Mouse (Mus musculus): ENCODE measurements around the gene Ift43.

Ift43 gene

DNA sequence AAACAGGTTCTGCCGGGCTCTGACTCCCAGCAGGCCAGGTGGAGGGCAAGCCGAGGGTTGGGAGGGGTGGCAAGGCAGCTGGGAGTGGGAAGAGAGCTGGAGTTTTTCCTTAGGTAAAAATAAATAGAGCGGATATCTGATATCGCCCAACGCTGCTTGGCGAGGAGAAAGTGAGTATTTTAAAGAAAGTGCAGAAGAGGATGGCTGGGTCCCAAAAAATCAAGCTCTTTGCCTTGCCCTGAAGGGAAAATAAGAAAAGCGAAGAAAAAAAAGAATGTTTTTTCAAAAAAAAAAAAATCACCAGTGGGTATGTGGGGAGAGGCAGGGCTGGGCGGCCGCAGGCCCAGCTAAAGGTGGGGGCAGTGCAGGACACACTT is 4.2 kb upstream of the Ift43 start:
- DNase-seq (ENCODE audit: inconsistent age in 2 of 2, low spot score in 1 of 2) = no peak

DNA sequence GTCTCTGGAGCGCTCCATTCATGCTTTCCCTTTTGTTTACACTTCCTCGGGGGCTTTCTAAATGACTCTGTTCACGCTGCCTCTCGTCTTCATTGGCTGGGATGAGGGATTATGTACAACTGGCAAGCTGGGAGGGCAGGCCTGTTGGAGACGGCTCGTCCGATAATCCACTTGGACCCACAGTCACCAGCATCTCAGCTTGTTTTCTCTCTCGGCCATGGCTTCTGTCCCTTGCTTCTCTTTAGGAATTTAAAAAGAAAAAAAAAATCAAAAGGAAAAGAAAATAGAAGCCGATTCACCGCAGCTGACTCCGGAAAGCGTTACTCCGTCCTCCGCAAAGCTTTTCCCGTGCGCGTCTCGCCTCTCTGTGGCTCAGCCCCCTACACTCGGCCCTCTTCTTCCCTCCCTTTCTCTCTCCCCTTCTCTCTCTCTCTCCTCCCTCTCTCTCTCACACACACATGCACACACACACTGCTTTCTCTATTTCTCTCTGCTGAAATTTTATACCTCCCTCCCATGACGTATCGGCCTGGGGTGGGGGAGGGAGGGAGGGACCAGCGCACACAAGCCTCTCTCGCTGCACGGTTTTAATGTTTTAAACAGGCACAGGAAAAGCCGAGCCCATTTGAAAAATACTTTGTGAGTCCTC is 3.7 kb upstream of the Ift43 start, which contains the start of gene Tgfb3:
TSS of gene Tgfb3 (minus strand) at position 489 of the 649 bp plus-strand sequence.
- DNase-seq (ENCODE audit: inconsistent age in 2 of 2, low spot score in 1 of 2) = peak; percentile 61 to 89

DNA sequence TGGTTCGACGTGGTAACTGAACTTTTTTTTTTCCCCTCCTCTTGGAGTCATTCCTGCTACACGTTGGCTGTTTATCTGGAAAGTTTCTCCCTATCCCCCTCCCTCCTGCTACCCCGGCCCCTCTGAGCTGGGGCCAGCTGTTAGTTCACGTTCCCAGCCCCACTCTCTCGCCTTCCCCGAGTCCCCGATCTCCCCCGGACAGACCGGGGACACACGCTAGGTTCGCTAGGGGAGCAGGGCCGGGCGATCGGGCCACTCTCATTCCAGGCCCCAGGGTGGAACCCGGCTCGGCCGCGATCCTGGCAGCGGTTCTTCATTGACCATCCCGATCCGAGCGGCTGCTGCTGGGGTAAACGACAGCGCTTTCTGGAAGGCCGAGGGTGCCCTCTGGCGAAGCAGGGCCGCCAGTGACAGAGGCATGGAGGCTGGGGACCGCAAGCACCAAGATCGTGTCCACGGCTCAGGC is 3.1 kb upstream of the Ift43 start:
- peak; percentile 94 to 98 for DNase-seq (ENCODE audit: inconsistent age in 2 of 2, low spot score in 1 of 2)

DNA sequence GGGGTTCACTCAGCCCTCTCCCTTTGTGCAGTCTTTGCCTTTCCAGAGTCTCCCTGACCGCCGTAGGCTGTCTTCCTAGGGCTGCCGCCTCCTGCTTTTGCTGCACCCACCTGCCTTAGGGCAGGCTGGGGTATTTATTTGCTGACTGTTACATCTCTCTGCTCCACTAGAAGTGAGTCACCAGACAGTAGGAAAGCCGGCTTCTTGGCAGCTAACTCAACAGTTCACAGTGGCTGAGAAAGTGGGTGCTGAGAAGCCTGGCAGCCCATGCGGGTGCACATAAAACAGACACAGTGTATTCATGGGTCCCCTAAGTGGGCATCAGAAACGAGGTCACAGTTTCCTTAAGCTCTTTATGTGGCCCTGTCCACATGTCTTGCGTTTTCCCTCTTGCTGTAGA is 3.5 kb downstream of the Ift43 start:
- DNase-seq (ENCODE audit: inconsistent age in 2 of 2, low spot score in 1 of 2) = no peak

DNA sequence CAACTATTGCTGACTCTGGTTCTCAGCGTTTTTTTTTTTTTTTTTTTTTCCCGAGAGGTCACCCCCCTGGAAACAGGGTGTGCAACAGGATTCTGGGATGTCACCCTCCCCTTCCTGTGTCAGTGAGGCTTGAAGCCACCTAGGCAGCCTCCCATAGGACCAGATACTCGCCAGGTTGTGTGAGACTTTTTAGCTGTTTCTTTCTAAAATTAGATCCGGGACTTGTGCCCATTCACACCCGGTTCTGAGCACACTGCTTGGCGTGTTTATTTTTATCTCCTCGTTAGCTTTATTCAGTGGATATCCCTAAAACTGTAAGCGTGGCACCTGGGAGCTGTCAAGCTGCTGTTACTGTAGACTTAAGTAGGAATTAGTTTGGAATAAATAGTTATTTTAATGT is 4.2 kb downstream of the Ift43 start:
- no peak for DNase-seq (ENCODE audit: inconsistent age in 2 of 2, low spot score in 1 of 2)

DNA sequence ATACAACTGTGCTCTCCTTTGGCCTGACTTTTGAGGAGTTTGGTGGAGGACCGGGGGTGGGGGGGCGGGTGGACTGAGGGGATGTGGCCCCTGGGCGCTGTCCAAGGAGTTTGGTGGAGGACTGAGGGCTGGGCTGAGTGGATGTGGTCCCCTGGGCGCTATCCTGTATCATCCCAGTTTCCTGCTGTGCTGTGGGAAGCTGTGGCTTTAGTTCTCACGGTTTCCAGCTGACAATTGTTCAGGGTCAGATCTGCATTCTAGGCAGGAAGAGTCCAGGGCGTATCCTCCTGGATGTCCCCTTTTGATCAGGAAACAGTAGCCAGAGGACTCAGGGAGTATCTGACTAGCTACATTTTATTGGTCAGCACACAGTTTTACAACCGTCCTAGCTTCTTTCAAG is 5.7 kb downstream of the Ift43 start:
- DNase-seq (ENCODE audit: inconsistent age in 2 of 2, low spot score in 1 of 2) = peak in 1 of 2 experiments; percentile 54

DNA sequence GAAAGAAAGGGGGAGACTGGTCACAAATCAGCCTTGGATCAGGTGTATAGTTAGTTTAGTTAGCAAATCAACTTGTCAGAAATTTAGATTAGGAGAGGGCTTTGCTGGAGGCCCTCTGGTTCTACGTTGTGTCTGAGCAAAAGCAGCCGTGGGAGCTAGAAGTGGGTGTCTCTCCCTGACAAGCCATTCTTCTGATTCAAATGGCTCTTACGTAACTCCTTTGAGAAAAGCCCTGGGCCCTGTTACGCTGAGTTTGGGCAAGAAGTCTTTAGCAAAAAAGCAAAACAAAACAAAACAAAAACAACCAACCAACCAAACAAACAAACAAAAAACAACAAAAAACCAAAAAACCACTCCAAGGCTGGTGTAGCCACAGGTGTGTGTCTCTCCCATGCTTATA is 8.4 kb downstream of the Ift43 start:
- DNase-seq (ENCODE audit: inconsistent age in 2 of 2, low spot score in 1 of 2) = no peak

DNA sequence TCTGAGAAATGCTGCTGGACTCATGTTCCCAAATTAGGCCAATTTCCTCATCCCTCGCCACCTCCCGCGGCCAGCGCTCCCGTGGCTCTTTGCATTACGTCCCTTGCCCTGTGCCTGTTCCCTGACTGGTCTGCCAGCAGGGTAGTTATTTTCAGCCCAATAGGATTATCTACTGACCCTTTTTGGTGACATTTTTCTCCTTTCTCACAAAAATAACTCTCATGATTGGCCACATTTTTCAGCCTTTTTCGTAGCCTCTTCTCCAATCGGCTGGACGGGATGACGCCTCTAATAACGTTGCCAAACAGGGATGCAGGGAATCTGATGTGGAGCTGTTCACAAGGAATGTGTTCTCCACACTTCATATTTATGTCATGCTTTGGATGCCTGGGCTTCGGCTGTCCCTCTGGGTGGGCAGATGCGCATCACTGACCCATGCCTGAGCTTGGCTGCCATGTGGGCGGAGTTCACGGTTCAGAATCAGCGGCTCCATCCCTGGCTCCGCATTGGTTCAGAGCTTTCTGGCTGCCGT is 9.3 kb downstream of the Ift43 start:
- no peak for DNase-seq (ENCODE audit: inconsistent age in 2 of 2, low spot score in 1 of 2)

DNA sequence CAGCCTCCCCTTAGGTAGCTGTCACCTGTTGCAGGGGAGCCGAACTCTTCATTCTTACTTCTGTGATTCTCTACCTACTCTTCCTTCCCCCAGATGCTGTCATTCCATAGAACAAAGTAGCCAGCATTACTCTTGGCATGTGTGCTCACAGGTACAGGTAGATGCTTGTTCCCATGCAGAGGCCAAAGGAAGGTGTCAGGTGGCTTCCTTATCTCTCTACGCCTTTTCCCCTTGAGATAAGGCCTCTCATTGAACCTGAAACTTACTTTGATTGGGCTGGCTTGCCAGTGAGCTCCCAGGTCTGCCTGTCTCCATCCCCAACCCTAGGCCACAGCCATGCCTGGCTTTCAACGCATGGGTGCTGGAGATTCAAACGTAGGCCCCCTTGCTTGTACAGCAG is 11.7 kb downstream of the Ift43 start:
- DNase-seq (ENCODE audit: inconsistent age in 2 of 2, low spot score in 1 of 2) = no peak

DNA sequence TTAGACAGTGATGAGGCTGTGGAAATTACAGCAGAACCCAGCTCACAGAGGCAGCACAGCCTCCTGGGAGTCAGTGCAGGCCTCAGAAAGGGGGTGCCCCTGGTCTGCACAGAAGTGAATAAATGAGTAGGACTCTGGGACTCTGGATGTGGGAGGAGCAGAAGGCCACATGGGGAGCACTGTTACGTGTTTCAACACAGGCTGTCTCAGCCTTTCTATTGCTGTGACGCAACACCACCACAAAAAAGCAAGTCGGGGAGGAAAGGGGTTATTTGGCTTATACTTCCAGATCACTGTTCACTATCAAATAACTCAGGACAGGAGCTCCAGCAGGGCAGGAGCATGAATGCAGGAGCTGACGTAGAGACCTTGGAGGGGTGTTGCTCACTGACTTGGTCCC is 13.5 kb downstream of the Ift43 start:
- no peak for DNase-seq (ENCODE audit: inconsistent age in 2 of 2, low spot score in 1 of 2)

DNA sequence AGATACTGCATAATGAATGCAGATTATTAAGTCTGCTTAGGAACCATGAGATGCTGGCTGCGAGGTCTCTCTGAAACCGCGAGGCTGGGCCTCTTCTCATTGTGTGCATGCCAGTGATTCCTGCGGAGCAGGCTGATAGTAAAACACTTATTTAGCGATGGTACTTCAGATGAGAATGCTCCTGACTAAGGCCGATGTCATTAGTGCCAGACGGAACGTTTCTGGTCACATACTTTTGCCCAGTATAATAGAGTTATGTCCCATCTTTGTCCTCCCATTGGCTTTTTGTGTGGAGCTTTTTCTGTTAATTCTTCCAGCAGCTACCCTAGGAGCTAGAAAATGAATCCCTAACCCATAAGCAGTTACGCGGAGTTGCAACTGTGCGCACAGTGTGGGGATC is 15.4 kb downstream of the Ift43 start:
- no peak for DNase-seq (ENCODE audit: inconsistent age in 2 of 2, low spot score in 1 of 2)

DNA sequence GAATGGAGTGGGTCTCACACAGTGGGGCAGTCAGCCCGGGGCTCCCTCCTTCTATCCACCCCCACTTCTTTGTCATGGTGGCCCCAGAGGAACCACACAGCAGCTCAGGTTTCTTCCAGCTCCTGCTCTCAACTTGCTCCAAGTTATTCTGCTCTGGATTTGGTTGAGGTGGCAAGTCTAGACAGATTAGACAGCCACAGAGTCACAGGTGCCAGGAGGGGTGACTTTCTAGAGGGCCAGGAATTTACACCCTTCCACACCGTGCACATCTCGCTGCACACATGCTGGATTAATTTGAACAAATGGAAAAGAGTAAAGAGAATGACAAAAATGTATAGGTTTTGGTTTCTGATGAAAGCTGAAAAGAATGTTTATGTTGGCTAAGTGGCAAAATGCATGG is 18.4 kb downstream of the Ift43 start:
- DNase-seq (ENCODE audit: inconsistent age in 2 of 2, low spot score in 1 of 2) = no peak

DNA sequence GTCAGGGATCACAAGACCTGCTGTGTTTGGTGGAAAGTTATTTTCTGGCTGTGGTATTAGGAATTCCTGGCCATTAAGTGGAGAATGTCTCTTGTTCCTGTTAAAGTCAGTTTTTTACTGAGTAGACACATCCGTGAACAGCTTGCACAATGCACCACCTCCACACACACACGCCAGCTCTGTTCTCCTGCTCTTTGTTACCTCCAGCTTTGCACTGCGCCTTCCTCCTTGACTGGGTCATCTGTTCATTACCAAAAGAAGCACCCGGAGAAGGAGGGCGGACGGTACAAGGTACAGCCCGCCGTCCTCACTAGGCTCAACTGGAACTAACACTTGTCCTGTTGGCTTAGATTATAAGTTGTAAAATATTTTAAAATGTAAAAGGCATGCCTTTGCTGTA is 20.3 kb downstream of the Ift43 start:
- DNase-seq (ENCODE audit: inconsistent age in 2 of 2, low spot score in 1 of 2) = no peak

DNA sequence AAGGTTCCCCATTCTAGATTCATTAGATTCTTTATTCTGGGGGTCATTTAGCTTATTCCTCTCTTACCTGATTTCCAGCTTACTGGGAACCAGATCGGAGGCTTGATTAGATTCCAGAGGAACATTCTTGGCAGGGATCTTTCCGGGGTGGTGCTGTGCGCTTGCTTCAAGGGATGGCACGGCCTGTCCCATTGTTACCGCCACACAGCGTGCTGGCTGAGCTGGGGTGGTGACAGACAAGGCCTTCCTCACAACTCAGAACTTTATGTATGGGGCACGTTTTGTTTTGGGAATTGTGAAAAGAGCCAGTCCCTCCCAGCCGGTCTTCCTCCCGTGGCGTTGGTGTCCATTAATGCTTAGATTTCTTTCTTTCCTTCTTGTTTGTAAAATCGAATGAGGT is 21.1 kb downstream of the Ift43 start:
- no peak for DNase-seq (ENCODE audit: inconsistent age in 2 of 2, low spot score in 1 of 2)

DNA sequence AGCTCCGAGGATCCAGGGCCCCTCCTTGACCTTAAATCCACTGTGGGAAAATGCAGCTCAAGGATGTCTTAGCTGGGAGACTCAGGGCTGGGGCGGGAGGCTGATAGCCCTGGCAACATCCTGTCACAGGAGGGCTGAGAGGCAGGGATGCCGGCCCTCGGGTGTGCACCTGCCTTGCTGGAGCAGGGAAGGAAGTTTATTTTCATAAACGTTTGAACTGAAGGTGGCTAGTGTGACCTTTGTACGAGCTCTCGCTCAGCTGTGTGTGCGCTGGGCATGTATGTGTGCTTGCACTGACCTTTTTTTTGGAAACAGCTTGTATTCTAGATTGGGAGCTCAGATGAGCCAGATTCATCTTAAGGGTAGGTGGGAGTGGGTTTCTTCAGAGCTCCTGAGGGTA is 21.5 kb downstream of the Ift43 start:
- DNase-seq (ENCODE audit: inconsistent age in 2 of 2, low spot score in 1 of 2) = no peak

DNA sequence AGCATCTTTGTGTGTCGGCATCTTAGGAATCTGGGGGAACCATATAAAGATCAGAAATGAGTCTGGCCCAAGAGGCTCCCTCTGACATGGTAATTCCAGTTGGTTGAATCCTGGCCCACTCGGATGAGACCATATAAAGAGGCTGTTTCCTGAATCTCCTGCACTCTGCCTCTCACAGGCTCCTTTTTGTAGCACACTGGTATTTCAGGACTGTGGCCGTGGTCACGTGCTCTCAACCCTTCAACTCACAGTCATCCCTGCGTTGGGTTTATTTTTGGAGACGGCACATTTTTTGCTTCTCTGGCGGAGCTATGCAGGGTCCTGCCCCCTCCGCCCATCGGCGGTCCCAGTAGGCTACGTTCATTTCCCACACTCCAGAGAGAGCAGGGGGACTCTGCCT is 22.0 kb downstream of the Ift43 start:
- no peak for DNase-seq (ENCODE audit: inconsistent age in 2 of 2, low spot score in 1 of 2)

DNA sequence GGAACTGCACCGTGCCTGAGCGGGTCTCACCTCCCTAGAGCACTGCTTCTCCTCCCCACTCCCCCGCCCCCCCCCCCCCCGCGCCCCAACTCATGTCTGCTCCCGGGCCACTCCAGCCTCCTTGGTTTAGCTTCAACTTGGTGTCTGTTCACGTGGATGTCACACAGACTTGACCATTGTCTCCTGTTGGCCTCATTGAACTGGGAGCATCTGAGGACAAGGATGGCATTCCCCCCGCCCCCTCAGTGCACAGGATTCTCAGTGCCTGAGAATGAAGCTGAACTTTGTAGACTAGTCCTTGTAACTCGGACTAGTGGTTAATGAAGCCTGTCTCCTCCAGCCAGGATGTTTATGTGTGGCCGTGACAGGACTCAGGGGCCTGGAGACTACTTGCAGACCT is 23.2 kb downstream of the Ift43 start:
- DNase-seq (ENCODE audit: inconsistent age in 2 of 2, low spot score in 1 of 2) = no peak

DNA sequence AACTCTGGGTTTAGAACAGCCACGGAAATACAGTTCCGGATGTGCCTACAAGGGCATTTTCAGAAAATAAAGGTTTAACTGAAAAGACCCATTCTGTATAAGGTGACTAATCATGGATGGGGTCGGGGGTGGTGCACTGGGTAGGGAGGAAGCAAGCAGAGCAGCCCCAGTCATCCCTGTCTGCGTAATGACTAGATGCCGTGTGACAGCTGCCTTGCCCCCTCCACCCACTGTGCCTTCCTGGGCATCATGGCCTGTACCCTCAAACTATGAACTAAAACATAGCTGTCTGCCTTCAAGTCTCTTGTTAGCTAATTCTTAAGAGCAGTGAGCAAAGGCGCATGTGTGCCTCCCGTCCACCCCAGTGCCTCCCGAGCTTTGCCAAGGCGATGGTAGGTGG is 23.7 kb downstream of the Ift43 start:
- no peak for DNase-seq (ENCODE audit: inconsistent age in 2 of 2, low spot score in 1 of 2)

DNA sequence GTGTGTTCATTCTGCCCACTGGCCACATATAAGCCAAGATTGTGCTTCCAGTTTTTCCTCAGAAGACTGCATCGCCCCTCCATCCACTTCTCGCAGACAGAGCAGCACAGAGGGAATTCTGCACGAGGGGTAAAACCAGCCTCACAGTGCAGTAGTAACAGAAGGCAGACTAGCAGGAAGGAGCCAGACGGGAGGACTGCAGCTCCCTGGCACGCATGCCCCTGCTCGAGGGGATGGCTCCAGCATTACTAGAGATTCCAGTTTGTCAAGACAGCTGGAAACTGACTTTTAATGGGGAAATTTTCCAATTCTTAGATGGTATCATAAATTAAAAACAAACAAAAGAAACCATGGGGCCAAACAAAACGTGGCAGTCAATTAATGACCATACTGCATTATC is 25.3 kb downstream of the Ift43 start:
- no peak for DNase-seq (ENCODE audit: inconsistent age in 2 of 2, low spot score in 1 of 2)

DNA sequence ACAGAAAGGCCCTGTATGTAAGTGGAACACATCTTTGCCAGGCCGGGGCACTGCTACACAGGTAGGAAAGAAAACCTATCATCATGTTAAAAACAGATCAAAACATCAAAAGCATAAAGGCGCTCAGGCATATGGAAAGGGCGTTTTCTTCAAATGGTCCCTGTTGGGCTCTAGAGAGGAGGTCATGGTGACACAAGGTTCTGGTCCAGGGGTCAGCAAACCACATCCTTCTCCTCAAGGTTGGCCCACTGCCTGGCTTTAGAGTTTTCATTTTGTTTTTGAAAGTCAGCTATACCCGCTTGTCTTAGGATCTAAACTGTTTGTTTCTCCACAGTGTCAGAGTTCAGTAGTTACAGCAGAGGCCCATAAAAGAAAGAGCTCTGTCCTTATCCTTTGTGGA is 27.2 kb downstream of the Ift43 start:
- no peak for DNase-seq (ENCODE audit: inconsistent age in 2 of 2, low spot score in 1 of 2)

DNA sequence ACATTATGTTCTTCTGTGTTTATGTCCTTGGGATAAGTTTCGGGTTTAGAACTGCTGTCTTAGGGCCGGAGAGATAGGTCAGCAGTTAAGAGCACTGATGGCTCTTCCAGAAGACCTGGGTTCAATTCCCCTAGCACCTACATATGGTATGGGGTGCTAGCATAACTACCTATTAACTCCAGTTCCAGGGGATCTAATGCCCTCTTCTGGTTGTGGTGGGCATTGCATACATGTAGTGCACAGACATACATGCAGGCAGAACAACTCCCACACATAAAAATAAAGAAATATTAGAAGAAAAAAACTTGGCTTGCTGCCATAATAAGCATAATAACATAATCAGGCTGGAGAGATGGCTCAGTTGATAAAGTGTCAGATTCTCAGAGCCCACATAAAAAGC is 28.3 kb downstream of the Ift43 start:
- DNase-seq (ENCODE audit: inconsistent age in 2 of 2, low spot score in 1 of 2) = no peak

DNA sequence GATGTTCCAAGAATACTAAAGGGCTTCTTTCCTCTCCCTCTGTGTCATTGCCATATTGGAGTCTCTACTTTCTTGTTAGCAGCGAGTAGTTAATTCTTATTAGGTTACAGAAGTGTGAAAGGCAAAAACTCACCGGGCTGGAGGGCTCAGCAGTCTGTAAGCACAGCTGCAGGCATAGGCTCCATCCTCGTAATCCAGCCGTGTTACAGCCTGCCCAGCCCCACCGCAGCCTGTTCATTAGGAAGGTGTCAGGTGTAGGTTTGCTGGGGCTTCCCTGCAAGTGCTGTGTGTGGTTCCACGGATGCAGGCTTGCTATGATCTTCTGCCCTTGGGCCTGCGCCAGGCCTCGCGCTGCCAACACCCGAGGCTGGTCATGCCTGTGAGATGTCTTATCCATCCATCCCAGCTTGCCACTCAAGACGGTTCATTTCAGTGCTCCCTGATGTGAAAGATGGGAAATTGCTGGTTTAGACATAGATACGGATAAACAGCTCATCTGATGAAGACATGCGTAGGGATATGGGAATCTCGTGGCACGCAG is 34.0 kb downstream of the Ift43 start:
- DNase-seq (ENCODE audit: inconsistent age in 2 of 2, low spot score in 1 of 2) = no peak

DNA sequence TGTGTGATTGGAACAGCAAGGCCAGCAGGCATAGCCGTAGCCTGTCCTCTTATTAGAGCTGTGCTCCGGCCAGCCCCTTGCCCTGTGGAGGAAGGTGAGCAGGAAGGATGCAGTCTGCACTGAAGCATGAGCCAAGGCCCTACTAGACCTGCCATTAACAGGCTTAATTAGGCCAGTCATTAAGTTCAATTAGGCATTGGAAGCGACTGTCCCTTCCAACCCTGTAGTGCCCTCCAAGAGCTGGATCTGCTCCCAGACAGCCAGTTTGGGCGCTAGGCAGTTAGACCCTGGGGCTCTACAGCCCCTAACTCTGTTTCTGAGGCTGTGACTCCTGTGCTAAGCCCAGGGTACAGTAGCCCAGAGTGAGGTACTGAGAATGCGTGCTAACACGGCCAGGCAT is 41.7 kb downstream of the Ift43 start:
- no peak for DNase-seq (ENCODE audit: inconsistent age in 2 of 2, low spot score in 1 of 2)
